Mouse (Mus musculus) spleen, adult 2 months (tissue): ENCODE measurements around the gene Secisbp2l.

Source experiments
- CTCF ChIP-seq: fragments of 200-500 bp; IDR thresholded peaks from 2 replicates; pipeline ENCODE4 v1.5.1; 2011; ENCODE audit warnings: mild to moderate bottlenecking, inconsistent platforms; ENCODE audit not compliant: insufficient read depth, insufficient read length, insufficient replicate concordance; ENCODE audit errors: extremely low read depth
- POLR2A ChIP-seq: fragments of 200-500 bp; IDR thresholded peaks from 2 replicates; pipeline ENCODE4 v1.6.1; 2011; ENCODE audit warnings: low read depth, low read length, inconsistent platforms

DNA sequence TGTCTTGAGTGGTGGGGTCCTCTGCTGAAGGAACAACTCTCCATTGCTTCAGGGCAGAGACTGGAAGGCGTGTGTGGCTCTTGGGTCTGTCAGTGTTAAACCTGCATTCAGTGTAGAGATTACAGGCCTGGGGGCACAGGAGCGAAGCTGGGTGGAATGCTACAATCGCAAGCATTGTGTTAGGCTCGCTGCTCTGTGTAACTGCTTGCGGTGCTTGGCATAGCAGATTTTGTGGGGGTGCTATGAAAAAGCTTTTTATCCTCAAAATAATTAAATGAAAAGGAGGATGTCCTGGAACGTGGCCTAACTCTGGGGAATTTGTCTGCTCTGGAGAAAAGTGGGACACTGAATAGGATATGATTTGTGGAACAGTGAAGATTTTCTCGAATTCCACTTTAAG lies 26.9 kb upstream of the Secisbp2l start:
- TF ChIP-seq CTCF (no peak), POLR2A (no peak)
